ENCODE assay signal across 13 mouse cellular contexts in genomic region chr9:60870919-60871503, GRCm38 (mm10).
"Had no signal": no experiment of that assay in that cellular context is flagged by ENCODE, and none has a peak within 500 bp of the region (broad histone marks: within the 10 kb centered on the region; RNA-seq: fewer than 3 reads in every experiment).

No protein-coding gene starts in this region.

- H3K4me1 ChIP-seq: liver, embryonic 15.5 days had no signal

- H3K9me3 ChIP-seq: limb, embryonic 10.5 days; liver, embryonic 15.5 days; midbrain, embryonic 13.5 days had no signal

- H3K27ac ChIP-seq: kidney, postnatal 0 days; limb, embryonic 10.5 days; liver, embryonic 15.5 days; midbrain, embryonic 13.5 days had no signal

- H3K27me3 ChIP-seq: liver, embryonic 15.5 days; midbrain, embryonic 13.5 days had no signal

- DNase-seq: kidney, adult 8-10 months; kidney, postnatal 36 days; layer of hippocampus, adult 9-11 months; layer of hippocampus, postnatal 36 days; lung, adult 2 months; lung, postnatal 36 days; right cerebral cortex, postnatal 4 days; spleen, adult 18-20 months; thymus, postnatal 36 days had no signal

- H3K9ac ChIP-seq: liver, embryonic 15.5 days; midbrain, embryonic 13.5 days had no signal

- H3K36me3 ChIP-seq: liver, embryonic 15.5 days had no signal

- H3K4me3 ChIP-seq: limb, embryonic 10.5 days; liver, embryonic 15.5 days; midbrain, embryonic 13.5 days had no signal
